Mouse (Mus musculus) limb, embryonic 11.5 days (tissue): Measurements from ENCODE around the gene Mbd3. TPM values are rescaled to one million over a fixed set of nuclear protein-coding genes. Genes with fewer than 3 reads are reported as not detected.

Experiments
- ATAC-seq: fragments of 200-750 bp; cut with Nextera tagmentation; 2 replicates; pipeline ENCODE4 v1.8.0; 2017; ENCODE audit warnings: low read depth; ENCODE audit not compliant: insufficient number of reproducible peaks, low FRiP score, low TSS enrichment
- DNase-seq: peaks from one replicate; pipeline ENCODE4 v3.0.0-alpha.2; 2015; ENCODE audit warnings: low spot score
- H3K27ac ChIP-seq: fragments of 300-500 bp; sonication (generic); replicated peaks from 2 replicates; pipeline ENCODE4 v1.5.1; 2014; ENCODE audit warnings: low read depth, mild to moderate bottlenecking, low read length
- H3K27me3 ChIP-seq: fragments of 300-500 bp; sonication (generic); 2 replicates; pipeline ENCODE4 v1.6.1; 2014; ENCODE audit warnings: mild to moderate bottlenecking, low read length, mixed read lengths; ENCODE audit not compliant: control insufficient read depth, insufficient read depth
- H3K36me3 ChIP-seq: fragments of 300-500 bp; sonication (generic); 2 replicates; pipeline ENCODE4 v1.6.1; 2014; ENCODE audit warnings: mild to moderate bottlenecking, low read length, moderate library complexity, mixed read lengths; ENCODE audit not compliant: control insufficient read depth, insufficient read depth
- H3K4me1 ChIP-seq: fragments of 300-500 bp; sonication (generic); 2 replicates; pipeline ENCODE4 v1.6.1; 2014; ENCODE audit warnings: low read length, mixed read lengths; ENCODE audit not compliant: control insufficient read depth, insufficient read depth
- H3K4me2 ChIP-seq: fragments of 300-500 bp; sonication (generic); 2 replicates; pipeline ENCODE4 v1.6.1; 2014; ENCODE audit warnings: low read depth, mild to moderate bottlenecking, moderate library complexity; ENCODE audit not compliant: severe bottlenecking
- H3K4me3 ChIP-seq: fragments of 300-500 bp; sonication (generic); 2 replicates; pipeline ENCODE4 v1.5.1; 2014; ENCODE audit warnings: low read depth, low read length
- H3K9ac ChIP-seq: fragments of 300-500 bp; sonication (generic); 2 replicates; pipeline ENCODE4 v1.6.1; 2014; ENCODE audit warnings: mild to moderate bottlenecking, low read length
- H3K9me3 ChIP-seq: fragments of 300-500 bp; sonication (generic); 2 replicates; pipeline ENCODE4 v1.6.1; 2016; ENCODE audit warnings: low read length; ENCODE audit not compliant: control insufficient read depth
- WGBS: fragments of 180-500 bp; shearing (Covaris S2); extraction: QIAGEN DNeasy Blood & Tissue Kit; methylation state at CpG from one replicate; pipeline ENCODE4 v1.1.7; 2014; 5-methylcytosine and 5-hydroxymethylcytosine counted together
- polyA plus RNA-seq: library from polyadenylated mRNA; unstranded; fragments of >200 nt; fragmentation: Nextera tagmentation; extraction: Ambion mirVana; gene quantifications from 2 replicates; pipeline ENCODE4 v1.2.1, GENCODE M21; 2014

Gene Mbd3
- polyA plus RNA-seq, 1 experiment from 2014 or later = 337 TPM

DNA sequence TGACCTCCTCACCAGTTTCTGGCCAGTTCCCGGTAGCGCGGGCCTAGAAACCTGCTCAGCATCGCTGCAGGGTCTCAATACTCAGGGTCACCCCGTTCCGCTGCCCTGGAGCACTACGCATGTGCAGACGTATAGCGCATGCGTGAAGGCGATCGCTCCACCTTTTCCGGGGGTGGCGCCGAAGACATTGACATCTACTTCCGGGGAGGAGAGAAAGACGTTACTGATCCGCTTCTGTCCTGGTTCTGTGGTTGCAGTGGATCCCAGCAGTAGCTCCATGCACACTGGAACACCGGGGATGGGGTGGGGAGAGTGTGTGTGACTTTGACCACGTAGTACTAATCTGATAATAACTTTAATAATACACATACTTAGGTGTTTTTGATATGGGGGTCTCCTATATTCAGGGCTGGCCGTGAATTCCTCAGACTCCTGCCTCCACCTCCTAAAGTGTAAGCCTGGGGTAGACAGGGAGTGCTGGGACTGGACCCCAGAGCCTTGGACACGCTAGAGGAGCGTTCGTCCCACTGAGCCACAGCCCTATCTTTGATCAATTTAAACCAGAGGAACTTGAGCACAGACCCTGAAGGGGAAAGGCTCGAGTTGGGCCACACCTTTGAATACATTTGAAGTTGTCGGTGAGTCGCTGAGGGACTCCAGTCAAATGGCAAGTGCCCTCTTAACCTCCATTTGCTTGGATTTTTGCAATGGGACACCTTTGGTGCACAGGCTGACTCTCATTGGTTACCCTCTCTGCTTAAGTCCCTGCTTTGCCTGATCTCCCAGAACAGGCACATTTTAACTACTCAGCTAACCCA lies 7.5 kb upstream of the Mbd3 start, which contains the start of gene Uqcr11:
Gene Uqcr11, minus strand, starts transcription at position 147 of the 818 bp plus-strand sequence.
- peak within 1 kb of the TSS; percentile 74 for H3K9ac ChIP-seq
- 2% methylated on average over 27 of the region's 27 CpGs for WGBS
- H3K9me3 ChIP-seq = no peaks in the 10 kb centered on the region
- H3K4me2 ChIP-seq = peak within 1 kb of the TSS; percentile 88
- 0 out of 2 replicates have a peak, but pooled peaks cover 3% of the 10 kb centered on the region for H3K4me1 ChIP-seq
- ATAC-seq (peak; percentile 22; the same call in 1 of the 2 replicates), DNase-seq (peak; percentile 91)
- peaks cover 37% of the 10 kb centered on the region for H3K36me3 ChIP-seq
- peak within 1 kb of the TSS; percentile 57 for H3K27ac ChIP-seq
- peak within 1 kb of the TSS; percentile 95 for H3K4me3 ChIP-seq
- no peaks in the 10 kb centered on the region for H3K27me3 ChIP-seq

DNA sequence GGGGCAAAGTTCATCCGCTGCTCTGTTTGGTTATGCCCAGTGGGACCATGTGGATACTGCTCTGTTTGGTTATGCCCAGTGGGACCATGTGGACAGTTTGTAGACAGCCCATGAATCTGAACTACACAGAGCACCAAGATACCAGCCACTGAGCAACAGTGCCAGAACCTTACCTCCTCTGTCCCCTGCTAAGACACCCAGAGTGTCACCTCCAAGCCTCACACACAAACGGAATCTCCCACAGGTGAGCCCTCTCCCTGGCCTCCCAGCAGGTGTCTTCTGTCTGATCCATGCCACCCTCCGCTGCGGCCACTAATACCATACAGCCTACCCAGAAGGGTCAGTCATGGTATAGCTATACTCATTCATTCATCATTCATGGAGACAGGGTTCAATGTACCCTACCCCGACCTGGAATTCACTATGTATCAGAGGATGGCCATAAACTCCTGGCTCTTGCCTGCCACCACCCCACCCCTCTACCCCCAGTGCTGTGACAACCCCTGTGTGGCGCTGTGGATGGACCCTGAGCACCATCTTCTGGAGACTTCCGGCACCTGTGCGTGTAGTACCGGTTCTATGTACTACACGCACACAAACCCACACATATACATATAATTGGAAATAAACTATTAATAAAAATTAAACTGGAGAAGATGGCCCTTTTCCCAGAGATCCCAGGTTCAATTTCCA lies 6.3 kb upstream of the Mbd3 start:
- Histone ChIP-seq H3K4me1 (peaks cover 6% of the 10 kb centered on the region; the same call in 1 of the 2 replicates), H3K27me3 (no peaks in the 10 kb centered on the region), H3K36me3 (peaks cover 25% of the 10 kb centered on the region), H3K9ac (peak overlapping the region; percentile 74), H3K4me2 (peak overlapping the region; percentile 88), H3K9me3 (no peaks in the 10 kb centered on the region), H3K27ac (no peak overlapping the region), H3K4me3 (peak overlapping the region; percentile 95)
- 64% methylated on average over 10 of the region's 10 CpGs for WGBS
- ATAC-seq (no peak), DNase-seq (no peak)

GRCm38 (mm10) chr10:80403044-80403692 lies 3.8 kb upstream of the Mbd3 start:
- H3K4me2 ChIP-seq = no peak overlapping the region
- peaks cover 13% of the 10 kb centered on the region; the same call in 1 of the 2 replicates for H3K4me1 ChIP-seq
- no peak overlapping the region for H3K9ac ChIP-seq
- H3K27me3 ChIP-seq = no peaks in the 10 kb centered on the region
- no peak for DNase-seq
- no peaks in the 10 kb centered on the region for H3K9me3 ChIP-seq
- peaks cover 19% of the 10 kb centered on the region for H3K36me3 ChIP-seq
- 93% methylated on average over 4 of the region's 4 CpGs for WGBS
- no peak overlapping the region for H3K27ac ChIP-seq
- no peak for ATAC-seq
- H3K4me3 ChIP-seq = no peak overlapping the region

DNA sequence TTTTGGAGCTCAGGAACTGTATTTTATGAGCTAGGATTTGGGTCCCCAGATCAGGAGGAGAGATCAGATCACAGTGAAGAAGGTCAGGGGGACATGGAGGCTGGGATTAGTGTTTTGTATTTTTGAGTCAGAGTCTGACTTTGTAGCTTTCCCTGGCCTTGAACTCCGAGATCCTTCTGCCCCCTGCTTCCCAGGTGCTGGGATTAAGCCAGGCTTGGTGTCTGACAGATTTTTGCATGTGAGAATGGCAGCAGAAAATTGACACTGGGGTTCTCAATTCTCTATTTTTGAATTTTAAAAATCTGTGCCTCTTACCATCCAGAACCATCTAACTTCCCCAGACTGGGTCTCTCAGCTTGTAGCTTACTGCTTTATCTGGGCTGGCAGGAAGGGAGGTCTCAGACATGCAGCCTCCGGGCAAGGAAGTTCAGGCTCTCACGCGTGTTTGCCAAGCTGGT lies 1.4 kb upstream of the Mbd3 start:
- Histone ChIP-seq H3K36me3 (peaks cover 23% of the 10 kb centered on the region), H3K4me1 (peaks cover 19% of the 10 kb centered on the region), H3K4me3 (no peak overlapping the region), H3K9ac (no peak overlapping the region), H3K27me3 (no peaks in the 10 kb centered on the region), H3K4me2 (peak overlapping the region; percentile 68; the same call in 1 of the 2 replicates), H3K27ac (peak overlapping the region; percentile 86; the same call in 1 of the 2 replicates), H3K9me3 (no peaks in the 10 kb centered on the region)
- no peak for ATAC-seq
- no peak for DNase-seq
- 75% methylated on average over 4 of the region's 4 CpGs for WGBS

DNA sequence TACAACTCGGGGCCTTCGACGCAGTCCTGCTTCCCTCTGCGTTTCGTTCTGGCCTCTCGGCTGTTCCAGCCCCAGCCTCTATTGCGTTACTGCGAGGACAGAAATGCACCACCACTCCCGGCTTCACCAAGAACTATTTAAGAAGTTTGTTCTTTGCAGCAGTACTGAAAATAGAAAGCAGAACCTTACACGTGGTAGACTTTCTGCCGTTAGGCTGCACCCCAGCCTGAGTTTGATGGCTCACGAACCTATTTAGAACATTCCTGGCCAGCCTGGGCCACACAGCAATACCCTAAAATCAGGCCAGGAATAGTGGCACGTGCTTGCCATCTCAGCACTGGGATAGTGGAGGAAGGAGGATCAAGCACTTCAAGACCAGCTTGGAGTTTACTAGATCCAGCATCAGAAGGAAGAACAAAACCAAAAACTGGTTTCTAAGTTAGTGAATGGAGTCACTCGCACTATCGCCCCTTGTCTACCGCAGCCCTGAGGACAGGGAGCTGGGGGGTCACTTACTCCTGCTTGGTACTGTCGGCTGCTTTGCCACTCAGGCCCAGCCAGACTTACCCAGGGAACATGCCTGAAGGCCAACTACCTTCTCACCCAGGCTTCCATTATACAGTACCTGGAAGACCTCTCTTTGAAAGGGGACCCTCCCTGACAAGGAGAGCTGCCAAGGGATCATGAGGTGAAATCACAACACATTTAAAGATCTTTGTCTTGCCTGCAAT lies 788 bp upstream of the Mbd3 start:
- Histone ChIP-seq H3K4me1 (peaks cover 19% of the 10 kb centered on the region), H3K4me3 (peak overlapping the region; percentile 70), H3K4me2 (peak overlapping the region; percentile 68), H3K9ac (peak overlapping the region; percentile 74), H3K36me3 (peaks cover 26% of the 10 kb centered on the region), H3K27me3 (no peaks in the 10 kb centered on the region), H3K9me3 (no peaks in the 10 kb centered on the region), H3K27ac (peak overlapping the region; percentile 86)
- no peak for ATAC-seq
- DNase-seq = no peak
- WGBS = 14% methylated on average over 17 of the region's 17 CpGs

DNA sequence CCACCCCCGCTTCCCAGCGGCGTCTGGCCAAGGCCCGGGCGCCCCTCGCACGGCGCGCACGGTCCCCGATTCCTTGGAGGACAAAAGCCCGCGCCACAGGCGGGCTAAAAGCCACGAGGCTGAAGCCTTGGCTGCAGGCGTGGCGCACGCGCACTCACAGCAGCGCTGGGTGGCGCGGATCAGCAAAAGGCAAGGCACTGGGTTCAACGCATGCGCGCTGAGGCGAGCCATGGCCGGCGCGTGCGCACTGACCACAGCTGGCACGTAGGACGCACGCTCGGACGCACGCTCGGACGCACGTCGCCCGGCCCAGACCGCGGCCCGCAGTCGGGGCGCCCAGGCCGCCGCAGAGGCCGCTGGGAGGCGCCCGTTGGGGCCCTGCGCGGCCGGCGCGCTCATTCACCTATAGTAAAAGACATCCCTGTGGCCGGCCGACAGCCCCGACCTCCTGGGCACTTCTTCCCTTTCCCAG lies 595 bp downstream of the Mbd3 start:
- Histone ChIP-seq H3K9me3 (no peaks in the 10 kb centered on the region), H3K36me3 (peaks cover 30% of the 10 kb centered on the region), H3K4me1 (peaks cover 19% of the 10 kb centered on the region), H3K27me3 (no peaks in the 10 kb centered on the region), H3K9ac (peak overlapping the region; percentile 98), H3K4me2 (peak overlapping the region; percentile 87), H3K4me3 (peak overlapping the region; percentile 70), H3K27ac (peak overlapping the region; percentile 99)
- under 1% methylated on average over 59 of the region's 59 CpGs for WGBS
- DNase-seq = peak; percentile 99
- ATAC-seq = peak; percentile 80

GRCm38 (mm10) chr10:80398174-80398535 lies 1.2 kb downstream of the Mbd3 start:
- Histone ChIP-seq H3K4me2 (peak overlapping the region; percentile 87), H3K27ac (peak overlapping the region; percentile 99), H3K9me3 (no peaks in the 10 kb centered on the region), H3K36me3 (peaks cover 29% of the 10 kb centered on the region), H3K27me3 (no peaks in the 10 kb centered on the region), H3K4me3 (peak overlapping the region; percentile 70), H3K4me1 (peaks cover 19% of the 10 kb centered on the region), H3K9ac (peak overlapping the region; percentile 98)
- DNase-seq = no peak
- no peak for ATAC-seq
- 0% methylated on average over 1 of the region's 1 CpGs for WGBS
